Mouse (Mus musculus) MEL (cell line): ENCODE measurements at regions not wholly inside any gene's neighbourhood (a gene's known extent, or its start where the extent isn't known, plus 50 kb on each side); places are given as distances from the start of the nearest gene placed in this dataset.

Experiments
- CTCF ChIP-seq, 3 experiments: IDR thresholded peaks in 2 of 3; conservative IDR thresholded peaks in 1 of 3; 2 replicates each; pipeline ENCODE4 v1.5.1; 2011 to 2012; ENCODE audit warnings: low read length in 3 of 3, low read depth in 2 of 3, mild to moderate bottlenecking in 2 of 3, improper control_type of control experiment in 1 of 3, inconsistent platforms in 1 of 3, mixed read lengths in 1 of 3, moderate library complexity in 1 of 3; ENCODE audit not compliant: control insufficient read depth in 1 of 3, insufficient read depth in 1 of 3, poor library complexity in 1 of 3, severe bottlenecking in 1 of 3
- EP300 ChIP-seq, 2 experiments: IDR thresholded peaks; 2 replicates each; pipeline ENCODE4 v1.6.1; 2011; ENCODE audit warnings: improper control_type of control experiment in 2 of 2, low read length in 2 of 2, low read depth in 1 of 2, mild to moderate bottlenecking in 1 of 2
- MEF2A ChIP-seq: IDR thresholded peaks from 2 replicates; pipeline ENCODE4 v1.6.1; 2014; ENCODE audit warnings: low read depth, mild to moderate bottlenecking, inconsistent platforms, low read length, improper control_type of control experiment; ENCODE audit not compliant: poor library complexity, insufficient replicate concordance, severe bottlenecking; ENCODE audit errors: extremely low read depth
- RAD21 ChIP-seq: IDR thresholded peaks from 2 replicates; pipeline ENCODE4 v1.6.1; 2011; ENCODE audit warnings: mild to moderate bottlenecking, low read depth, low read length, improper control_type of control experiment
- TCF12 ChIP-seq: IDR thresholded peaks from 2 replicates; pipeline ENCODE4 v1.6.1; 2014; ENCODE audit warnings: low read depth, mild to moderate bottlenecking, inconsistent platforms, low read length, improper control_type of control experiment, moderate library complexity
- USF1 ChIP-seq: IDR thresholded peaks from 2 replicates; pipeline ENCODE4 v1.6.1; 2014; ENCODE audit warnings: low read depth, mild to moderate bottlenecking, inconsistent platforms, low read length, improper control_type of control experiment, moderate library complexity
- ZC3H11A ChIP-seq: IDR thresholded peaks from 2 replicates; pipeline ENCODE4 v1.6.1; 2012; ENCODE audit warnings: low read depth, mild to moderate bottlenecking, inconsistent platforms, low read length, improper control_type of control experiment
- ZNF384 ChIP-seq: IDR thresholded peaks from 2 replicates; pipeline ENCODE4 v1.6.1; 2012; ENCODE audit warnings: low read depth, mild to moderate bottlenecking, inconsistent platforms, low read length, improper control_type of control experiment

DNA sequence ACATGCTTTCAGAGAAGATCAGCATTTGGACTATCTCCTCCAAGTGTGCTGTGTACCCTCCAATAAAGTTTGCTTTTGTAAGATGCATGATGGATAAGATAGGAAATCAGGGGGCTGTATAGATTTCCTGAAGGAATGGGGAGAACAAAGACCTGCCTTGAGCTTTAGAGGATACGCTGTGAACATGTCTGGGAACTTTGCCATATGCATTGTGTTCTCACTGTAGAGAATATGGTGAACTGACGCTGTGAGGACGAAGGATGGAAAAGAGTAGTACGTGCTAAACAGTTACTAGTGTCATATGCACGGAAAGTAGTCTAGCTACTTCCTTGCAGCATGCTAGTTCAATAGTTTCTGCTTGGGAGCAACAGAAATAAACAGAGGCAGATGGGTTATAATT, 86.8 kb downstream of the Cavin4 start:
- TF ChIP-seq TCF12 (no peak), CTCF (IDR thresholded peaks at IDR 0.05 in 2 of 3, conservative IDR thresholded peaks at IDR 0.05 in 1 of 3; ENCODE audit: control insufficient read depth in 1 of 3, insufficient read depth in 1 of 3, low read depth in 2 of 3, low read length in 3 of 3, poor library complexity in 1 of 3, severe bottlenecking in 1 of 3) (no peak), MEF2A (no peak), USF1 (no peak), EP300 (IDR thresholded peaks at IDR 0.05; ENCODE audit: low read depth in 1 of 2, low read length in 2 of 2) (no peak), ZNF384 (no peak), RAD21 (no peak), ZC3H11A (no peak)
